Mouse (Mus musculus): ENCODE measurements around the gene Adgrl1. TPM values are rescaled to one million over a fixed set of nuclear protein-coding genes. Genes with fewer than 3 reads are reported as not detected.

Adgrl1 gene
- polyA plus RNA-seq, 1 experiment from 2014 or later: 29.3 TPM

GRCm38 (mm10) chr8:83971661-83972060, 71.8 kb downstream of the Adgrl1 start:
- H3K27me3 ChIP-seq: no peaks in the 10 kb centered on the region

GRCm38 (mm10) chr8:83972150-83973120, 72.5 kb downstream of the Adgrl1 start, which contains the start of gene Prkaca:
Gene Prkaca, plus strand, starts transcription at chr8:83972993.
- peaks cover 27% of the 10 kb centered on the region for H3K36me3 ChIP-seq
- no peaks in the 10 kb centered on the region for H3K27me3 ChIP-seq
- peak within 1 kb of the TSS; percentile 95 for H3K4me3 ChIP-seq
- H3K4me1 ChIP-seq: peaks cover 32% of the 10 kb centered on the region
- H3K9ac ChIP-seq: peak within 1 kb of the TSS; percentile 94
- H3K4me2 ChIP-seq (replicated peaks): peak within 1 kb of the TSS; percentile 98
- H3K9me3 ChIP-seq: no peaks in the 10 kb centered on the region
- ATAC-seq (ENCODE audit: low FRiP score, low read depth): peak; percentile 100
- peak within 1 kb of the TSS; percentile 55; the same call in 1 of the 2 replicates for H3K27ac ChIP-seq
- under 1% methylated on average over 61 of the region's 94 CpGs for WGBS

More at GRCm38 (mm10) chr8:83971661-83972060, 71.8 kb downstream of the Adgrl1 start:
- no peak overlapping the region for H3K27ac ChIP-seq
- no peaks in the 10 kb centered on the region for H3K9me3 ChIP-seq
- WGBS: 78% methylated on average over 6 of the region's 6 CpGs
- peaks cover 24% of the 10 kb centered on the region for H3K4me1 ChIP-seq
- no peak for ATAC-seq (ENCODE audit: low FRiP score, low read depth)
- H3K9ac ChIP-seq: no peak overlapping the region; the same call in 1 of the 2 replicates
- H3K4me2 ChIP-seq (replicated peaks): peak overlapping the region; percentile 87
- H3K4me3 ChIP-seq: peak overlapping the region; percentile 95
- peaks cover 29% of the 10 kb centered on the region for H3K36me3 ChIP-seq

- Histone ChIP-seq H3K4me1 (peaks cover 41% of the 10 kb centered on the region), H3K27ac (peak overlapping the region; percentile 55; the same call in 1 of the 2 replicates), H3K4me2 (replicated peaks) (peak overlapping the region; percentile 98), H3K36me3 (peaks cover 22% of the 10 kb centered on the region), H3K27me3 (no peaks in the 10 kb centered on the region), H3K4me3 (peak overlapping the region; percentile 95), H3K9me3 (no peaks in the 10 kb centered on the region), H3K9ac (peak overlapping the region; percentile 94)
- WGBS: 2% methylated on average over 37 of the region's 37 CpGs
- ATAC-seq (ENCODE audit: low FRiP score, low read depth): peak; percentile 19
Measured at GRCm38 (mm10) chr8:83973161-83974031, 73.5 kb downstream of the Adgrl1 start.

- Histone ChIP-seq H3K4me2 (replicated peaks) (peak overlapping the region; percentile 98), H3K27me3 (no peaks in the 10 kb centered on the region), H3K9me3 (no peaks in the 10 kb centered on the region), H3K36me3 (peaks cover 18% of the 10 kb centered on the region), H3K4me3 (peak overlapping the region; percentile 95), H3K27ac (no peak overlapping the region), H3K4me1 (peaks cover 43% of the 10 kb centered on the region), H3K9ac (peak overlapping the region; percentile 94; the same call in 1 of the 2 replicates)
- no peak for ATAC-seq (ENCODE audit: low FRiP score, low read depth)
- 79% methylated on average over 4 of the region's 4 CpGs for WGBS
Measured at GRCm38 (mm10) chr8:83974521-83974920, 74.6 kb downstream of the Adgrl1 start.

GRCm38 (mm10) chr8:83976101-83976630, 76.3 kb downstream of the Adgrl1 start:
- no peak overlapping the region for H3K4me2 ChIP-seq (replicated peaks)
- H3K27ac ChIP-seq: no peak overlapping the region
- no peaks in the 10 kb centered on the region for H3K27me3 ChIP-seq
- 85% methylated on average over 4 of the region's 4 CpGs for WGBS
- H3K4me3 ChIP-seq: no peak overlapping the region
- peaks cover 27% of the 10 kb centered on the region for H3K36me3 ChIP-seq
- no peak for ATAC-seq (ENCODE audit: low FRiP score, low read depth)
- H3K9ac ChIP-seq: no peak overlapping the region
- peaks cover 43% of the 10 kb centered on the region for H3K4me1 ChIP-seq
- H3K9me3 ChIP-seq: no peaks in the 10 kb centered on the region

GRCm38 (mm10) chr8:83976779-83977350, 77.0 kb downstream of the Adgrl1 start:
- 0 out of 2 replicates have a peak overlapping the region, but pooled peaks have one; percentile 25 for H3K9ac ChIP-seq
- peak overlapping the region; percentile 19; the same call in 1 of the 2 replicates for H3K4me2 ChIP-seq (replicated peaks)

GRCm38 (mm10) chr8:83977646-83978045, 77.7 kb downstream of the Adgrl1 start:
- ATAC-seq (ENCODE audit: low FRiP score, low read depth): no peak
- Histone ChIP-seq H3K27ac (no peak overlapping the region), H3K27me3 (no peaks in the 10 kb centered on the region), H3K9ac (peak overlapping the region; percentile 25; the same call in 1 of the 2 replicates), H3K4me2 (replicated peaks) (peak overlapping the region; percentile 19), H3K4me3 (no peak overlapping the region), H3K36me3 (peaks cover 42% of the 10 kb centered on the region), H3K9me3 (no peaks in the 10 kb centered on the region), H3K4me1 (peaks cover 37% of the 10 kb centered on the region)
- WGBS: 46% methylated on average over 6 of the region's 6 CpGs

More at GRCm38 (mm10) chr8:83976779-83977350, 77.0 kb downstream of the Adgrl1 start:
- Histone ChIP-seq H3K27me3 (no peaks in the 10 kb centered on the region), H3K27ac (no peak overlapping the region), H3K36me3 (peaks cover 34% of the 10 kb centered on the region), H3K9me3 (no peaks in the 10 kb centered on the region), H3K4me1 (peaks cover 40% of the 10 kb centered on the region), H3K4me3 (no peak overlapping the region)
- no peak for ATAC-seq (ENCODE audit: low FRiP score, low read depth)
- WGBS: 85% methylated on average over 5 of the region's 5 CpGs

GRCm38 (mm10) chr8:83978200-83978599, 78.3 kb downstream of the Adgrl1 start:
- peak overlapping the region; percentile 19; the same call in 1 of the 2 replicates for H3K4me2 ChIP-seq (replicated peaks)

GRCm38 (mm10) chr8:83980250-83980649, 80.3 kb downstream of the Adgrl1 start:
- H3K36me3 ChIP-seq: peaks cover 66% of the 10 kb centered on the region
- no peak overlapping the region for H3K9ac ChIP-seq
- H3K9me3 ChIP-seq: no peaks in the 10 kb centered on the region
- WGBS: 92% methylated on average over 1 of the region's 1 CpGs
- H3K4me1 ChIP-seq: peaks cover 23% of the 10 kb centered on the region
- 0 out of 2 replicates have a peak, but pooled peaks have one; percentile 24 for ATAC-seq (ENCODE audit: low FRiP score, low read depth)
- H3K4me2 ChIP-seq (replicated peaks): no peak overlapping the region
- no peak overlapping the region for H3K27ac ChIP-seq
- H3K4me3 ChIP-seq: no peak overlapping the region
- H3K27me3 ChIP-seq: no peaks in the 10 kb centered on the region

More at GRCm38 (mm10) chr8:83978200-83978599, 78.3 kb downstream of the Adgrl1 start:
- H3K9me3 ChIP-seq: no peaks in the 10 kb centered on the region
- ATAC-seq (ENCODE audit: low FRiP score, low read depth): no peak
- H3K4me1 ChIP-seq: peaks cover 37% of the 10 kb centered on the region
- no peaks in the 10 kb centered on the region for H3K27me3 ChIP-seq
- 70% methylated on average over 9 of the region's 9 CpGs for WGBS
- H3K9ac ChIP-seq: no peak overlapping the region
- peaks cover 48% of the 10 kb centered on the region for H3K36me3 ChIP-seq
- no peak overlapping the region for H3K4me3 ChIP-seq
- H3K27ac ChIP-seq: no peak overlapping the region

GRCm38 (mm10) chr8:83980845-83981244, 80.9 kb downstream of the Adgrl1 start:
- H3K9ac ChIP-seq: no peak overlapping the region
- no peak overlapping the region for H3K4me3 ChIP-seq
- WGBS: 81% methylated on average over 8 of the region's 8 CpGs
- no peaks in the 10 kb centered on the region for H3K9me3 ChIP-seq
- H3K4me2 ChIP-seq (replicated peaks): no peak overlapping the region
- peaks cover 23% of the 10 kb centered on the region for H3K4me1 ChIP-seq
- H3K36me3 ChIP-seq: peaks cover 72% of the 10 kb centered on the region
- H3K27me3 ChIP-seq: no peaks in the 10 kb centered on the region
- no peak overlapping the region for H3K27ac ChIP-seq
- ATAC-seq (ENCODE audit: low FRiP score, low read depth): no peak

GRCm38 (mm10) chr8:83981533-83981932, 81.6 kb downstream of the Adgrl1 start:
- WGBS: 94% methylated on average over 7 of the region's 7 CpGs
- no peak for ATAC-seq (ENCODE audit: low FRiP score, low read depth)
- Histone ChIP-seq H3K27me3 (no peaks in the 10 kb centered on the region), H3K9me3 (no peaks in the 10 kb centered on the region), H3K4me1 (peaks cover 20% of the 10 kb centered on the region), H3K4me3 (no peak overlapping the region), H3K27ac (no peak overlapping the region), H3K36me3 (peaks cover 79% of the 10 kb centered on the region), H3K4me2 (replicated peaks) (no peak overlapping the region), H3K9ac (no peak overlapping the region)

Measured in limb, embryonic 13.5 days (tissue).